Mouse (Mus musculus) cerebellum, adult 2 months (tissue): ENCODE measurements at regions not wholly inside any gene's neighbourhood (a gene's known extent, or its start where the extent isn't known, plus 50 kb on each side); places are given as distances from the start of the nearest gene placed in this dataset.

ENCODE experiments used
- CTCF ChIP-seq: fragments of 200-500 bp; IDR thresholded peaks from 2 replicates; pipeline ENCODE4 v1.5.1; 2011; ENCODE audit warnings: low read depth, mild to moderate bottlenecking, control low read depth, low read length, moderate library complexity, borderline replicate concordance; ENCODE audit not compliant: insufficient read depth
- POLR2A ChIP-seq: fragments of 200-500 bp; IDR thresholded peaks from 2 replicates; pipeline ENCODE4 v1.6.1; 2011; ENCODE audit warnings: low read length, control low read depth, borderline replicate concordance; ENCODE audit not compliant: insufficient read depth

- TF ChIP-seq CTCF: no peak
- no peak for TF ChIP-seq POLR2A
Measured at GRCm38 (mm10) chr4:84032505-84032904, 507.2 kb downstream of the Ccdc171 start.
